Mouse (Mus musculus) ovary, adult 10 weeks (tissue): Measurements from ENCODE around the gene Gm6408. TPM values are rescaled to one million over a fixed set of nuclear protein-coding genes. Genes with fewer than 3 reads are reported as not detected.

ENCODE experiments used
- polyA plus RNA-seq: library from polyadenylated mRNA; stranded (reverse); fragments of 350-450 nt; fragmentation: Illumina TruSeq; extraction: RNeasy Lipid Tissue Mini Kit (QIAGEN cat#74804); gene quantifications from one replicate; pipeline ENCODE4 v1.2.3, GENCODE M21; 2014

The Gm6408 gene
- not detected for polyA plus RNA-seq

GRCm38 (mm10) chr5:146481665-146482064 is at the start of gene Gm6408:
TSS of gene Gm6408 (plus strand) at chr5:146481965.

GRCm38 (mm10) chr5:146491063-146491462 is 9.3 kb downstream of the Gm6408 start, which contains the start of gene Gm6370:
TSS of gene Gm6370 (plus strand) at chr5:146491363.

DNA sequence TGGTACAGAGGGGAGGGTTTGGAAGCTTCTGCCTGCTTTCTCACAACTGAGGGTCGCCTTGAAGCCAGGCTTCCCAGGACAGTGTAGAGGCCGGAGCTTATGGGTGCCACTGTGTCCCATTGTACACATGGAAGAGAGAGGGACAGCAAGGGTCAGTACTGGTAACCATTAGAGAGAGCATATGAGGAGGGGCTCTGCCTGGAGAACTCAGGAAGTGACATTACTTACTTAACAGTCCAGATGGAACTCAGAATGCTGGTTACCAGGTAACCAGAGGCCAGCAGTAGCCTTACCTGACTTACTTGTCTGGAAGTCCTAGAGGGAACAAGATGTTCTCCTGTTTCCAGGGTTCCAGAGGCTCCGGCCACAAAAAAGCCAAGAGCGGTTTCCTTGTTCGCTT is 20.3 kb downstream of the Gm6408 start, which contains the start of gene 4930449I24Rik:
Gene 4930449I24Rik, plus strand, starts transcription at position 301 of the 400 bp plus-strand sequence.

GRCm38 (mm10) chr5:146513823-146514222 is 32.1 kb downstream of the Gm6408 start, which contains the start of gene Gm3402:
TSS of gene Gm3402 (plus strand) at chr5:146514123.

GRCm38 (mm10) chr5:146525501-146525900 is 43.7 kb downstream of the Gm6408 start, which contains the start of gene Gm3404:
TSS of gene Gm3404 (plus strand) at chr5:146525801.

Other genes with a start within 250 kb of the Gm6408 start
- gene Wasf3, start 97.0 kb upstream of the Gm6408 start, polyA plus RNA-seq = 17.8 TPM
- gene Gm6370, start 9.4 kb downstream of the Gm6408 start, polyA plus RNA-seq = not detected
- gene 4930449I24Rik, start 20.4 kb downstream of the Gm6408 start, polyA plus RNA-seq = not detected
- not detected for gene Gm3402, start 32.2 kb downstream of the Gm6408 start, polyA plus RNA-seq
- gene Gm3404, start 43.8 kb downstream of the Gm6408 start, polyA plus RNA-seq = not detected
- not detected for gene Gm3409, start 55.7 kb downstream of the Gm6408 start, polyA plus RNA-seq
- gene Gm3415, start 74.2 kb downstream of the Gm6408 start, polyA plus RNA-seq = not detected
- not detected for gene Gpr12, start 103.3 kb downstream of the Gm6408 start, polyA plus RNA-seq